Mouse (Mus musculus): Measurements from ENCODE around the gene AL607142.1. TPM values are rescaled to one million over a fixed set of nuclear protein-coding genes. Genes with fewer than 3 reads are reported as not detected.

AL607142.1 gene
- polyA plus RNA-seq, 1 experiment from 2014 or later: not detected

DNA sequence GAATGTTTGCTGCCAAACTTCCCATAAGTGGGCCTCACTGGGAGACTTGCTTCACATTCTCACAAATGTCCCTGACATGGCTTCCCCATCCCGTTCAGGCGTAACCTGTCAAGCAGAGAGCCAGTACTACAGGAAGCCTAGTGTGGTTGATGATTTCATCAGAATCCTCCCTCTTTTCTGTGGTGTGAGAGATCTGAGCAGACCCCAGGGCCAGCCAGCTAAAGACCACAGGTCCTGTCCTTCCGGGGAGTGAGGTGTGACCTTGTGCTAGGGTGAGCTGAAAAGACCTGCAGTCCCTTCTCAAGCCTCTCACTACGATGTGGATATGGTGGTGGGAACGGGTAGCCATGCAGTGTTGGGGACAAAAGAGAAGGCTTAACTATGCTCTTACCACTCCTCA is 17.7 kb downstream of the AL607142.1 start:
- H3K27ac ChIP-seq: no peak overlapping the region
- WGBS: 94% methylated on average over 5 of the region's 5 CpGs
- H3K27me3 ChIP-seq (ENCODE audit: low read depth, poor library complexity, severe bottlenecking): no peaks in the 10 kb centered on the region
- 0 out of 2 replicates have a peak, but pooled peaks cover 4% of the 10 kb centered on the region for H3K4me1 ChIP-seq
- DNase-seq (ENCODE audit: low spot score): no peak
- no peaks in the 10 kb centered on the region for H3K9me3 ChIP-seq (replicated peaks)
- no peaks in the 10 kb centered on the region for H3K36me3 ChIP-seq
- no peak overlapping the region for H3K4me3 ChIP-seq

DNA sequence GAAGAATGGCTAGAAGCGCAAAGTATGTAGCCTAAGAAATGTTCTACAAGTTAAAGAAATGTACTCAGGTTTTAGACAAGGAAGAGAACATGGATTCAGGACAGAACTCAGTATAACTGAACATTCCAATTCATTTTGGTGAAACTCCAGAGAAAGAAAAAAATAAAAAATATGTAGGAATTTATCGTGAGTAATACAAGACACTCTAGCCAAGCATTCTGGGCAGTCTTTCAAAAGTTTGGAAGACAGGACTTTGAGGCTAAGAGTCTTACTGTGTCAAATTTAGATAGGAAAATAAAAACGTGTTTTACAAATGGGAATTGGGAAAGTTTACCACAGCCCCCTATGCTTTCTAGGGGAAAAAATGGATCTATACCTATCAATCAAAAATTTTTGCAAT is 18.9 kb downstream of the AL607142.1 start:
- Histone ChIP-seq H3K4me3 (no peak overlapping the region), H3K27me3 (ENCODE audit: low read depth, poor library complexity, severe bottlenecking) (no peaks in the 10 kb centered on the region), H3K27ac (no peak overlapping the region), H3K4me1 (0 out of 2 replicates have a peak, but pooled peaks cover 4% of the 10 kb centered on the region), H3K9me3 (replicated peaks) (no peaks in the 10 kb centered on the region), H3K36me3 (no peaks in the 10 kb centered on the region)
- no peak for DNase-seq (ENCODE audit: low spot score)
- WGBS: 85% methylated on average over 3 of the region's 3 CpGs

DNA sequence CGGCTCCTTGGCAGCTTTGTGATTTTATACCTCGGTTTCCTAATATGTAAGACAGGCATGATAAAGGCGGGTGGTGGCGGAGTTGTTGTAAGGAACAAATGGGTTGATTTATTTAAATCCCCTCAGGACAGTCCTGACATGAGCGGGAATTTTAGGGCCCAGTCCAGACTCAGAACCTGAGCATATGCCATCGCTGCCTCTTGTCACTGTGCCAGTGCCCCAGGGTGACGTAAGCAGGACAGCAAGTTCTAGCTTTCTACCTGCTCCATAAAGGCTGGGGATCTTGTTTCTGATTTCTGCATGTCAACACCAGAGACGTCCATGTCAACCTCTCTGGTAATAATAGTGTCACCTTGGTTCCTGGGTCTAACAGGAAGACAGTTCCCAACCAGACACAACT is 24.7 kb downstream of the AL607142.1 start:
- 90% methylated on average over 8 of the region's 8 CpGs for WGBS
- no peaks in the 10 kb centered on the region for H3K4me1 ChIP-seq
- DNase-seq (ENCODE audit: low spot score): no peak
- H3K27ac ChIP-seq: no peak overlapping the region
- H3K27me3 ChIP-seq (ENCODE audit: low read depth, poor library complexity, severe bottlenecking): no peaks in the 10 kb centered on the region
- H3K36me3 ChIP-seq: no peaks in the 10 kb centered on the region
- H3K9me3 ChIP-seq (replicated peaks): no peaks in the 10 kb centered on the region
- no peak overlapping the region for H3K4me3 ChIP-seq

DNA sequence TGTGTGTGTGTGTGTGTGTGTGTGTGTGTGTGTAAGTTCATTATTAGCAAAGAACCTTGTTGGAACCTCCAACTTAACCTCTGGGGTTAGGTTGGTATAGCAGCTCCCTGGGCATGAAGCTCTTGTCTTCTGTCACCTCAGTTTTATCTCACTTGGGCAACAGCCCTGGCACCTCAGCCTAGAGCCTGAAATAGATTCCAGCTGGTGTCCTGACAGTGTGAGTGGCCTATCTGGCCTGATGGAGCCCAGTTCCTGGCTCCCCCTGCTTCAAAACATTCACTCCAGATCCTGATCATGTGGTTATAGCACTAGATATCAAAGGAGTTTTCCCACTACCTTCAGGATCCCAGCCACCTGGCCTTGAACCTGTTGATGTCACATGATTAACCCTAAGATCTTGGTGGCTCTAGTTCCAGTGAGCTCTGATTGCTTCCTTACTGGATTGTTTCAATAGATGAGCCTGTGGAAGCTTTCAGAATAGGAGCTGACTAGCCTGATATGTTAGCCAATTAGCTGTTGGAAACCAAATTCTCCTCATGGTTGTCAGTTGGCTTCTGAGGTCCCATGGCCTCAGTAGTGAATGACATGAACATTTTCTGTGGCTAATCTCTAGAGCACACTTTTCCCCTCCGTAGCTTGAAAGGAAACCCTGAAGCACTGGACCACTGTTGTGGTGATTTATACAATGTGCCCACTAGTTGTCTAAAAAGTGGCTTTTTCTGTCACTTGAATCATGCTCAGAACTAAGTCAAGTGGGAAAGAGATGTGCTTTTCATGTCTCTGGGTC is 27.4 kb downstream of the AL607142.1 start:
- H3K9me3 ChIP-seq (replicated peaks): no peaks in the 10 kb centered on the region
- no peaks in the 10 kb centered on the region for H3K27me3 ChIP-seq (ENCODE audit: low read depth, poor library complexity, severe bottlenecking)
- H3K27ac ChIP-seq: no peak overlapping the region
- WGBS: 95% methylated on average over 1 of the region's 1 CpGs
- no peaks in the 10 kb centered on the region for H3K4me1 ChIP-seq
- no peaks in the 10 kb centered on the region for H3K36me3 ChIP-seq
- H3K4me3 ChIP-seq: no peak overlapping the region
- no peak for DNase-seq (ENCODE audit: low spot score)

DNA sequence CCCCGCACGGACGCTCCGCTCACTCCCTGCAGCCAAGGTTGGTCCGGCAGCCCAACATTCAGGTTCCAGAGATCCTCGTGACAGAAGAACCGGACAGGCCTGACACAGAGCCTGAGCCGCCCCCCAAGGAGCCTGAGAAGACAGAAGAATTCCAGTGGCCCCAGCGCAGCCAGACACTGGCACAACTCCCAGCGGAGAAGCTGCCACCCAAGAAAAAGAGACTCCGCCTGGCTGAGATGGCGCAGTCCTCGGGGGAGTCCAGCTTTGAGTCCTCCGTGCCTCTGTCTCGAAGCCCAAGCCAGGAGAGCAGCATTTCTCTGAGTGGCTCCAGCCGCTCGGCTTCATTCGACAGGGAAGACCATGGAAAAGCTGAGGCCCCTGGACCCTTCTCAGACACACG is 32.1 kb downstream of the AL607142.1 start:
- 86% methylated on average over 19 of the region's 19 CpGs for WGBS

DNA sequence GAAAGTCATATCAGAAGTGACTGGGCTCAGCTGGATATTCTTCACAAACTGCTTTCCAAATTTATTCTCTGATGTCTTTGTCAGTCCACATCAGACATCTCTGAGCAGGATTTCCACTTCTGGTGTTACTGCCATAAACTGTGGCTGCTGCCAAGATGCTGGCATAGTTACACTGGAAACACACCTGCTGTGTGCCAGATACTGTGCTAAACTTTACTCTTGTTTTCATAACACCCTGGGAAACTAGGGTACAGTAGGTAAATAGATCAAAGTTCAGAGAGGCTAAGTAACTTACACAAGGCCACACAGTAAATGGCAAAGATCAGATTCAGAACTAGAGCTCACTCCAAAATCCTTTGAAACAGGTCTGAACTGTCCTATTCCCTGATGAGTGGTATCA is 36.4 kb downstream of the AL607142.1 start:
- H3K36me3 ChIP-seq: no peaks in the 10 kb centered on the region
- H3K9me3 ChIP-seq (replicated peaks): no peaks in the 10 kb centered on the region
- H3K27me3 ChIP-seq (ENCODE audit: low read depth, poor library complexity, severe bottlenecking): 0 out of 2 replicates have a peak, but pooled peaks cover 5% of the 10 kb centered on the region
- H3K4me1 ChIP-seq: no peaks in the 10 kb centered on the region
- no peak overlapping the region for H3K4me3 ChIP-seq
- no peak overlapping the region for H3K27ac ChIP-seq
- no peak for DNase-seq (ENCODE audit: low spot score)

More for the DNA sequence above, 32.1 kb downstream of the AL607142.1 start:
- H3K4me3 ChIP-seq: no peak overlapping the region
- no peaks in the 10 kb centered on the region for H3K9me3 ChIP-seq (replicated peaks)
- H3K36me3 ChIP-seq: no peaks in the 10 kb centered on the region
- H3K27ac ChIP-seq: no peak overlapping the region
- DNase-seq (ENCODE audit: low spot score): no peak
- 0 out of 2 replicates have a peak, but pooled peaks cover 5% of the 10 kb centered on the region for H3K27me3 ChIP-seq (ENCODE audit: low read depth, poor library complexity, severe bottlenecking)
- H3K4me1 ChIP-seq: no peaks in the 10 kb centered on the region

DNA sequence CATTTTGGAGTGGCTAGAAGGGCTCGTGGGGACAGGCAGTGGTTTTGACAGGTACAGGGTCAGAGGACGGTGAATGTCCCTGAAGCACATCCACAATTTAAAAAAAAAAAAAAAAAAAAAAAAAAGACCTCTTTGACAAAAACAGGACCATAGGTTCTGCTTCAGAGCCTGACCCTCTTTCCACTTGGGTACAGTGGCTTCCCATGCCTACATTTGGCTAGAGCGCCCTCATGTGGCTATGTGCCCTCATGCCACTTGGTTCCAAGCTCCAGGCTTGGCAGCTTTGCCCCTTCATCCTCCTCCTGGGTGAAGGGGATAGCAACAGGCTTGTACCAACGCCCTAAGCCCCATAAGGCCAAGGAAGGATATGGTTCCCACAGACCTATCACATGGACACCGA is 39.8 kb downstream of the AL607142.1 start:
- DNase-seq (ENCODE audit: low spot score): peak; percentile 61
- Histone ChIP-seq H3K9me3 (replicated peaks) (no peaks in the 10 kb centered on the region), H3K36me3 (no peaks in the 10 kb centered on the region), H3K27me3 (ENCODE audit: low read depth, poor library complexity, severe bottlenecking) (no peaks in the 10 kb centered on the region), H3K4me1 (no peaks in the 10 kb centered on the region), H3K27ac (no peak overlapping the region), H3K4me3 (no peak overlapping the region)
- WGBS: 61% methylated on average over 5 of the region's 5 CpGs

DNA sequence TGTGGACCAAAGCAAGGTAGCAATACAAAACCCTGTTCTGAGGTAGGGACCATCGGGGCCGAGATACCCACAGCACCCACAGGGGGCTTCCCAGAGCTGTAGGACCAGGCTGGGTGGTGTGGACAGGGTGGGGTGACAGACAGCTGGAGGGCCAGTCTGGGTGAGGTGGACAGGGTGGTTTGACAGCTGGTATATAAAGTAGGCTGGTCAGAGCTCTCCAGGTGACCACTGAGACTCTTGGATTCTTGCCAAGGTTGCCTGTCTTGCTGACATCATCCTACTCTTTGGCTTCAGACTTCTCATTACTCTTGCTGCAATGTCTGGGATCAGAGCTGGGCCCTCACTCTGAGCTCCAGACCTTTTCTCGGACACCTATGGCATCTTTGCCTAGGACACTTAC is 41.6 kb downstream of the AL607142.1 start:
- Histone ChIP-seq H3K36me3 (no peaks in the 10 kb centered on the region), H3K27ac (no peak overlapping the region), H3K4me3 (no peak overlapping the region), H3K27me3 (ENCODE audit: low read depth, poor library complexity, severe bottlenecking) (no peaks in the 10 kb centered on the region), H3K4me1 (no peaks in the 10 kb centered on the region), H3K9me3 (replicated peaks) (no peaks in the 10 kb centered on the region)
- no peak for DNase-seq (ENCODE audit: low spot score)
- 92% methylated on average over 3 of the region's 3 CpGs for WGBS

DNA sequence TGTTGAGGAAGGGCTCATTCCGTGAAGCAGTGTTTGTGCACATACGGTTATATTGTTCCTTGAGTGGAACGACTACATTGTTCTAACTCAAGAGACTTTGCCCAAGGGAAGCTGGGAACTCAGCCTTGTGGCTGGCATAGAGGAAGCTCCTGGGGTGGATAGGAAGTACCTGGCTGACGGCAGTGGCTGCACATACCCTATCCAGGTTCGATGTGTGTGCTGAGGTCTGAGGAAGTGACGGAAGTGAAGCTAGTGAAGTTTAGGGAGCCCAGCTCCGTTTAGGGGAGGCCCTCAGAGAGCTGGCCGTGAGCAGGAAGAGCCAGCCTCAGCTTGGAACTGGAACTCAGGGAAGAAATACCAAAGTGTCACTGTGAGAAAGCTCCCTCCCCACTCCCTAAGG is 43.0 kb downstream of the AL607142.1 start:
- no peaks in the 10 kb centered on the region for H3K4me1 ChIP-seq
- no peaks in the 10 kb centered on the region for H3K9me3 ChIP-seq (replicated peaks)
- H3K4me3 ChIP-seq: no peak overlapping the region
- H3K27ac ChIP-seq: no peak overlapping the region
- no peak for DNase-seq (ENCODE audit: low spot score)
- H3K27me3 ChIP-seq (ENCODE audit: low read depth, poor library complexity, severe bottlenecking): no peaks in the 10 kb centered on the region
- H3K36me3 ChIP-seq: no peaks in the 10 kb centered on the region
- WGBS: 72% methylated on average over 8 of the region's 8 CpGs

DNA sequence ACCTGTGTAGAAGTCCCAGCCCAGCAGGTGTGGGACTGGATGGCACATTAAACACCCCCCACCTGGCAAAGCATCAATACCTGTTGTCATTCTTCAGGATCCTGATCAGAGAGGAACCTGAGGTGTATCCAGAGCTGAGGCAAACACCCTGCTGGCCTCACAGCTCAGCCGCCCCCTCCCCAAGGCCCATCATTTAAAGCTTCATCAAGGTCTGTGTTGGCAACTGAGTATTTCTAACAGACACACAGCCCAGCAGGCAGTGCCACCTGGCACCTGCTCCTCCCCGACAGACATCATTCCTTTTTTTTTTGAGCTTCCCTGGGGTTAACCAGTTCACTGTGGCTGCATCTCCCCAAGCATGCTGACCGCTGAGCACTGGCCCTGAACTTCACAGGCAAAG is 50.7 kb downstream of the AL607142.1 start:
- Histone ChIP-seq H3K4me3 (no peak overlapping the region), H3K9me3 (replicated peaks) (no peaks in the 10 kb centered on the region), H3K36me3 (no peaks in the 10 kb centered on the region), H3K4me1 (no peaks in the 10 kb centered on the region), H3K27ac (no peak overlapping the region), H3K27me3 (ENCODE audit: low read depth, poor library complexity, severe bottlenecking) (no peaks in the 10 kb centered on the region)
- 75% methylated on average over 3 of the region's 3 CpGs for WGBS
- no peak for DNase-seq (ENCODE audit: low spot score)

DNA sequence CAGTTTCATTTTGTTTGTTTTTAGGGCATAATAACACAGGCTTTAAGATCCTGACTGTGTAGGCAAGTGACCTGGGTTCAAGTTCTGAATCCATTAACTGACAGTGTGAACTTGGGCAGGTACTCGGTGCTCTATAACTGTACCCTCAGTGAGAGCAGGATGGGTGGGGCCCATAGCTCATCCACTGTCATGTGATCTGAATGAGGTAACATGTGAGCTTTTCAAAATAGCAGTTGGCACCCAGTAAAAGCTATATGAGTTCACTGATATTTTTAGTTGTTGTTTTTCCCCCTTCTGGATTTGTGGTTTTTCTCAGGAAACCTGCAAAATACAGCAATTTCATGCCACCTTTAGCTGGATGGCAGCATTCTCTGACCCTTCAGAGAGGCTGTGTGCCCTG is 51.5 kb downstream of the AL607142.1 start:
- 73% methylated on average over 1 of the region's 1 CpGs for WGBS
- Histone ChIP-seq H3K9me3 (replicated peaks) (no peaks in the 10 kb centered on the region), H3K27ac (no peak overlapping the region), H3K27me3 (ENCODE audit: low read depth, poor library complexity, severe bottlenecking) (no peaks in the 10 kb centered on the region), H3K4me3 (no peak overlapping the region), H3K4me1 (no peaks in the 10 kb centered on the region), H3K36me3 (no peaks in the 10 kb centered on the region)
- no peak for DNase-seq (ENCODE audit: low spot score)

DNA sequence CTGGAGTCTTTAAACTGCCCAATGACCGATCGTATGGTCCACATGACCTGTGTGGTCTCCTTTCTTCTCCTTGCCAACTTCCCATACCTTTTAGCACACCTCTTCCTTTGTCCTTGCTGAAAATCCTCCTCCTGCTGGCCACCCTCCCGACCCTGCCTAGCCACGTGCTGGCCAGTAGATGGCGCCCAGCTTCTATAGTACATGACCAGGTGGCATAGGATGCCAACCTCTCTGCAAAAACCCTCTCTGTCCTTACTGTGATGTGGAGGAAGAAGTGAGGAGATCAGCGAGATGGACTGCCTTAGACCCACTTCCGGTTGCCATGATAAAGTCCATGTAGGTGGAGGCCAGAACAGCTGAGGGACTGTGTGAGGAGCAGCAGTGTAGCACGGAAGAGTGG is 55.5 kb downstream of the AL607142.1 start:
- no peaks in the 10 kb centered on the region for H3K9me3 ChIP-seq (replicated peaks)
- no peak overlapping the region for H3K27ac ChIP-seq
- no peaks in the 10 kb centered on the region for H3K27me3 ChIP-seq (ENCODE audit: low read depth, poor library complexity, severe bottlenecking)
- no peaks in the 10 kb centered on the region for H3K4me1 ChIP-seq
- 35% methylated on average over 8 of the region's 8 CpGs for WGBS
- no peak overlapping the region for H3K4me3 ChIP-seq
- DNase-seq (ENCODE audit: low spot score): peak; percentile 59
- no peaks in the 10 kb centered on the region for H3K36me3 ChIP-seq

DNA sequence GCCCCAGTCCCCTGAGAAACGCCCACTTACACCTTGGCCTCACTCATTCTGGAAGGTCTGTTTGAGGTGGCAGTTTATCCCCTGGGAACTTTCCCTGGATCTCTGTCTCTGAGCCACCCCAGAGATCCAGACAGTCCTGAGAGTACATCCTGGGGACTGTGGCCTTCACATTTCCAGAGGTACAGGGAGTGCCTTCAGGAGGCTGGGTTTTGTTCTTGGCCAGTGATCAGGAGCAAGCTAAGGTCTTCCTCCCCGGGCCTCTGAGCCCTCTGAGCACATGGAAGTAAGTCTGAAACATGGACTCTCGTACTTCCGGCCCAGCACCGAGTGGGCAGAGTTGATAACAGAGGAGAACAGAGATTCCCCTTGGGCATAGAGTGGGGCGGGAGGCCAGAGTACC is 59.9 kb downstream of the AL607142.1 start:
- Histone ChIP-seq H3K36me3 (no peaks in the 10 kb centered on the region), H3K4me1 (no peaks in the 10 kb centered on the region), H3K27ac (no peak overlapping the region), H3K27me3 (ENCODE audit: low read depth, poor library complexity, severe bottlenecking) (no peaks in the 10 kb centered on the region), H3K4me3 (no peak overlapping the region), H3K9me3 (replicated peaks) (no peaks in the 10 kb centered on the region)
- WGBS: 88% methylated on average over 6 of the region's 6 CpGs
- DNase-seq (ENCODE audit: low spot score): no peak

DNA sequence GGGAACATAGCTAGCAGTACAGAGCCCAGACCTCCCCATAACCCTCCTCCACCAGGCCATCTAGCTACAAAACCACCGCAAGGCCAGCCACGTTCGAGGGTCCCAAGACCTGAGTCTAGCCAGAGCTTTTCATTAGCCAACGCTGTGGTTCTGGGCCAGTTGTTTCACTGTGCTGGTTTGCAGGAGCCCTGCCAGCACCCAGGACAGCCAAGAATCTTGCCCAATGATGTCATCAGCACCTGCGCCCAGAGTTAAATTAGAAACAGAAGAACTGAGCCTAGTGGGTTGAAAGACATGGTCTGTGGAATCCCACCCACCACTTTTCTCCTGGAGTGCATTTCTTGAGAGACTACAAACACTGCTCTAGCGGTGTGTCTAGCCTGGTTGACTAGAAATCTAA is 61.3 kb downstream of the AL607142.1 start:
- Histone ChIP-seq H3K4me1 (peaks cover 6% of the 10 kb centered on the region), H3K9me3 (replicated peaks) (no peaks in the 10 kb centered on the region), H3K27me3 (ENCODE audit: low read depth, poor library complexity, severe bottlenecking) (no peaks in the 10 kb centered on the region), H3K27ac (no peak overlapping the region), H3K36me3 (no peaks in the 10 kb centered on the region), H3K4me3 (no peak overlapping the region)
- no peak for DNase-seq (ENCODE audit: low spot score)
- WGBS: 90% methylated on average over 6 of the region's 6 CpGs
